Mouse (Mus musculus) CH12.LX (cell line): Measurements from ENCODE around the gene Lamb2.

Experiments used
- CTCF ChIP-seq, 2 experiments: IDR thresholded peaks in 1 of 2; conservative IDR thresholded peaks in 1 of 2; 2 replicates each; pipeline ENCODE4 v1.5.1; 2011 to 2012; ENCODE audit warnings: low read depth in 2 of 2, low read length in 2 of 2, improper control_type of control experiment in 1 of 2, inconsistent platforms in 1 of 2, mild to moderate bottlenecking in 1 of 2, moderate library complexity in 1 of 2
- EP300 ChIP-seq: IDR thresholded peaks from 2 replicates; pipeline ENCODE4 v1.6.1; 2011; ENCODE audit warnings: low read length, improper control_type of control experiment
- ETS1 ChIP-seq: conservative IDR thresholded peaks from 2 replicates; pipeline ENCODE4 v1.6.1; 2012; ENCODE audit warnings: low read depth, mild to moderate bottlenecking, inconsistent platforms, low read length, improper control_type of control experiment, moderate library complexity
- JUN ChIP-seq: IDR thresholded peaks from 2 replicates; pipeline ENCODE4 v1.6.1; 2011; ENCODE audit warnings: low read depth, mild to moderate bottlenecking, low read length, improper control_type of control experiment, moderate library complexity; ENCODE audit not compliant: insufficient read depth
- JUND ChIP-seq: conservative IDR thresholded peaks from 2 replicates; pipeline ENCODE4 v1.6.1; 2011; ENCODE audit warnings: low read depth, low read length, improper control_type of control experiment
- MAFK ChIP-seq: IDR thresholded peaks from 2 replicates; pipeline ENCODE4 v1.6.1; 2011; ENCODE audit warnings: low read length, improper control_type of control experiment; ENCODE audit not compliant: insufficient replicate concordance
- PAX5 ChIP-seq: IDR thresholded peaks from 2 replicates; pipeline ENCODE4 v1.6.1; 2012; ENCODE audit warnings: low read length, inconsistent platforms, mixed read lengths
- POLR2A ChIP-seq: IDR thresholded peaks from 2 replicates; pipeline ENCODE4 v1.6.1; 2011; ENCODE audit warnings: low read depth, mild to moderate bottlenecking, improper control_type of control experiment, low read length
- SIN3A ChIP-seq: IDR thresholded peaks from 2 replicates; pipeline ENCODE4 v1.6.1; 2012; ENCODE audit warnings: low read length, improper control_type of control experiment, inconsistent platforms
- TBP ChIP-seq: conservative IDR thresholded peaks from 2 replicates; pipeline ENCODE4 v1.6.1; 2011; ENCODE audit warnings: low read depth, low read length, improper control_type of control experiment
- UBTF ChIP-seq: IDR thresholded peaks from 2 replicates; pipeline ENCODE4 v1.6.1; 2012; ENCODE audit warnings: low read depth, mild to moderate bottlenecking, inconsistent platforms, low read length, improper control_type of control experiment, moderate library complexity
- USF2 ChIP-seq: conservative IDR thresholded peaks from 2 replicates; pipeline ENCODE4 v1.6.1; 2011; ENCODE audit warnings: low read depth, low read length, improper control_type of control experiment

DNA sequence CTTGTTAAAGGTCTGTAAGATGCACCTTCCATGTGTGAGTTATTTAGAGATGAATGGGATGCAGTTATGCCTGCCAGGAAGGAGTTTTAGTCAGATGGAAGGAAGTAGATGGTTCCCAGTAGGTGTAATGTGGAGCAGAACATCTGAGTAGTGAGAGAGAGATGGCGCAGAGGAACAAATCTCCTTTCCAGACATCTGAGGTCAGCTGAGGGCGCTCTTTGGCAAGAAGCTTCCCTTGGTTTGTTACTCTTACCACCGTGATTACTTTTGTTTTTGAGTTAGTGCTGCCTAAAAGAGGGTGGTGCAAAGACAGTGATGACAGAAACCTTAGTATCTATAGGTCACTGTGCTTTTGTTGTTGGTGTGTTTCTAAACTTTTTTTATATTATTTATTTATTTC lies 45.9 kb downstream of the Lamb2 start:
- no peak for TF ChIP-seq ETS1
- TF ChIP-seq JUND, result no peak
- TF ChIP-seq JUN, result no peak
- TF ChIP-seq CTCF (conservative IDR thresholded peaks at IDR 0.05 in 1 of 2, IDR thresholded peaks at IDR 0.05 in 1 of 2; ENCODE audit: low read depth in 2 of 2, low read length in 2 of 2), result peak in 1 of 2 experiments; percentile 30; a peak in 2 of 4 replicates
- TF ChIP-seq POLR2A, result no peak
- no peak for TF ChIP-seq MAFK
- no peak for TF ChIP-seq UBTF
- TF ChIP-seq SIN3A, result no peak
- no peak for TF ChIP-seq TBP
- no peak for TF ChIP-seq USF2
- TF ChIP-seq PAX5, result no peak
- no peak for TF ChIP-seq EP300
